Mouse (Mus musculus) forebrain, embryonic 15.5 days (tissue): Measurements from ENCODE around the gene Gsc2. TPM values are rescaled to one million over a fixed set of nuclear protein-coding genes. Genes with fewer than 3 reads are reported as not detected.
A peak's percentile ranks its signal among the peaks of the same experiment; 100 is the strongest.
"Not testable (repeated sequence)": the region's sequence is repeated elsewhere in the genome, so short reads cannot be mapped to it uniquely, and the experiment has no call there.

Source experiments
- ATAC-seq: fragments of 200-750 bp; cut with Nextera tagmentation; replicated peaks from 2 replicates; pipeline ENCODE4 v1.8.0; 2017; ENCODE audit warnings: mild to moderate bottlenecking, moderate TSS enrichment, moderate library complexity
- H3K27ac ChIP-seq: fragments of 300-500 bp; sonication (generic); replicated peaks from 2 replicates; pipeline ENCODE4 v1.5.1; 2015; ENCODE audit warnings: mild to moderate bottlenecking, inconsistent platforms
- H3K27me3 ChIP-seq: fragments of 300-500 bp; sonication (generic); 2 replicates; pipeline ENCODE4 v1.6.1; 2015; ENCODE audit warnings: inconsistent platforms
- H3K36me3 ChIP-seq: fragments of 300-500 bp; sonication (generic); 2 replicates; pipeline ENCODE4 v1.6.1; 2015; ENCODE audit warnings: mild to moderate bottlenecking, inconsistent platforms
- H3K4me1 ChIP-seq: fragments of 300-500 bp; sonication (generic); 2 replicates; pipeline ENCODE4 v1.6.1; 2015; ENCODE audit warnings: inconsistent platforms
- H3K4me2 ChIP-seq: fragments of 300-500 bp; sonication (generic); replicated peaks from 2 replicates; pipeline ENCODE4 v1.6.1; 2015; ENCODE audit warnings: mild to moderate bottlenecking, inconsistent platforms
- H3K4me3 ChIP-seq: fragments of 300-500 bp; sonication (generic); 2 replicates; pipeline ENCODE4 v1.5.1; 2015; ENCODE audit warnings: mild to moderate bottlenecking, inconsistent platforms
- H3K9ac ChIP-seq: fragments of 300-500 bp; sonication (generic); replicated peaks from 2 replicates; pipeline ENCODE4 v1.6.1; 2015; ENCODE audit warnings: mild to moderate bottlenecking, inconsistent platforms
- H3K9me3 ChIP-seq: fragments of 300-500 bp; sonication (generic); 2 replicates; pipeline ENCODE4 v1.6.1; 2016; ENCODE audit warnings: inconsistent platforms
- WGBS: fragments of 180-500 bp; shearing (Covaris S2); methylation state at CpG from one replicate; pipeline ENCODE4 v1.1.7; 2015; ENCODE audit warnings: mixed read lengths; 5-methylcytosine and 5-hydroxymethylcytosine counted together
- polyA plus RNA-seq: library from polyadenylated mRNA; unstranded; fragments of >200 nt; fragmentation: Nextera tagmentation; extraction: Ambion mirVana; gene quantifications from 2 replicates; pipeline ENCODE4 v1.2.1, GENCODE M21; 2015

The Gsc2 gene
- 0.19 TPM in 1 of 2 replicates, not detected in the other for polyA plus RNA-seq

- peak within 1 kb of the TSS; percentile 30 for H3K4me3 ChIP-seq
- H3K27ac ChIP-seq, result no peak within 1 kb of the TSS
- peaks cover 72% of the 10 kb centered on the region for H3K27me3 ChIP-seq
- H3K4me2 ChIP-seq, result peak within 1 kb of the TSS; percentile 44
- no peak for ATAC-seq
- peak within 1 kb of the TSS; percentile 2; the same call in 1 of the 2 replicates for H3K9ac ChIP-seq
- WGBS, result under 1% methylated on average over 106 of the region's 106 CpGs
- H3K9me3 ChIP-seq, result no peaks in the 10 kb centered on the region
- H3K36me3 ChIP-seq, result no peaks in the 10 kb centered on the region
- peaks cover 21% of the 10 kb centered on the region for H3K4me1 ChIP-seq
Measured at GRCm38 (mm10) chr16:17914307-17915249, at the start of gene Gsc2. Gene Gsc2 (minus strand): TSS chr16:17915059.

GRCm38 (mm10) chr16:17962091-17962490 is 47.2 kb upstream of the Gsc2 start:
- H3K27me3 ChIP-seq, result no peaks in the 10 kb centered on the region
- no peak for ATAC-seq
- H3K4me3 ChIP-seq, result no peak overlapping the region
- no peak overlapping the region for H3K27ac ChIP-seq
- H3K36me3 ChIP-seq, result no peaks in the 10 kb centered on the region
- H3K9me3 ChIP-seq, result no peaks in the 10 kb centered on the region
- H3K4me2 ChIP-seq, result no peak overlapping the region
- WGBS, result 83% methylated on average over 7 of the region's 7 CpGs
- no peaks in the 10 kb centered on the region for H3K4me1 ChIP-seq
- no peak overlapping the region for H3K9ac ChIP-seq

GRCm38 (mm10) chr16:17956052-17956638 is 41.3 kb upstream of the Gsc2 start:
- 94% methylated on average over 17 of the region's 17 CpGs for WGBS

GRCm38 (mm10) chr16:17951618-17952017 is 36.8 kb upstream of the Gsc2 start:
- H3K36me3 ChIP-seq, result no peaks in the 10 kb centered on the region
- H3K9me3 ChIP-seq, result no peaks in the 10 kb centered on the region
- ATAC-seq, result no peak
- H3K27ac ChIP-seq, result no peak overlapping the region
- no peaks in the 10 kb centered on the region for H3K27me3 ChIP-seq
- H3K9ac ChIP-seq, result no peak overlapping the region
- H3K4me1 ChIP-seq, result no peaks in the 10 kb centered on the region
- H3K4me3 ChIP-seq, result no peak overlapping the region
- 83% methylated on average over 4 of the region's 4 CpGs for WGBS
- H3K4me2 ChIP-seq, result no peak overlapping the region

More at GRCm38 (mm10) chr16:17956052-17956638, 41.3 kb upstream of the Gsc2 start:
- H3K27ac ChIP-seq, H3K4me3 ChIP-seq, H3K27me3 ChIP-seq, H3K9ac ChIP-seq, H3K36me3 ChIP-seq, H3K9me3 ChIP-seq, H3K4me1 ChIP-seq, H3K4me2 ChIP-seq, ATAC-seq: not testable (repeated sequence)

GRCm38 (mm10) chr16:17950068-17950467 is 35.2 kb upstream of the Gsc2 start:
- Histone ChIP-seq H3K4me3 (no peak overlapping the region), H3K27me3 (no peaks in the 10 kb centered on the region), H3K4me2 (no peak overlapping the region), H3K36me3 (no peaks in the 10 kb centered on the region), H3K4me1 (no peaks in the 10 kb centered on the region), H3K9me3 (no peaks in the 10 kb centered on the region), H3K9ac (no peak overlapping the region), H3K27ac (no peak overlapping the region)
- 25% methylated on average over 4 of the region's 4 CpGs for WGBS
- ATAC-seq, result no peak

- no peaks in the 10 kb centered on the region for H3K4me1 ChIP-seq
- H3K4me2 ChIP-seq, result no peak overlapping the region
- H3K27ac ChIP-seq, result no peak overlapping the region
- no peaks in the 10 kb centered on the region for H3K27me3 ChIP-seq
- no peak overlapping the region for H3K9ac ChIP-seq
- 14% methylated on average over 2 of the region's 2 CpGs for WGBS
- H3K4me3 ChIP-seq, result no peak overlapping the region
- H3K9me3 ChIP-seq, result no peaks in the 10 kb centered on the region
- H3K36me3 ChIP-seq, result no peaks in the 10 kb centered on the region
- peak; percentile 48 for ATAC-seq
Measured at GRCm38 (mm10) chr16:17949421-17949877, 34.6 kb upstream of the Gsc2 start.

- no peaks in the 10 kb centered on the region for H3K4me1 ChIP-seq
- 60% methylated on average over 7 of the region's 7 CpGs for WGBS
- no peaks in the 10 kb centered on the region for H3K36me3 ChIP-seq
- ATAC-seq, result no peak
- H3K27me3 ChIP-seq, result no peaks in the 10 kb centered on the region
- no peaks in the 10 kb centered on the region for H3K9me3 ChIP-seq
- H3K4me3 ChIP-seq, result no peak overlapping the region
- no peak overlapping the region for H3K9ac ChIP-seq
- no peak overlapping the region for H3K4me2 ChIP-seq
- H3K27ac ChIP-seq, result no peak overlapping the region
Measured at GRCm38 (mm10) chr16:17945081-17945831, 30.4 kb upstream of the Gsc2 start.

GRCm38 (mm10) chr16:17943466-17943865 is 28.6 kb upstream of the Gsc2 start:
- no peak for ATAC-seq
- H3K27ac ChIP-seq, result no peak overlapping the region
- H3K27me3 ChIP-seq, result no peaks in the 10 kb centered on the region
- 0 out of 2 replicates have a peak, but pooled peaks cover 7% of the 10 kb centered on the region for H3K4me1 ChIP-seq
- H3K4me3 ChIP-seq, result no peak overlapping the region
- WGBS, result 66% methylated on average over 8 of the region's 8 CpGs
- no peak overlapping the region for H3K4me2 ChIP-seq
- no peaks in the 10 kb centered on the region for H3K9me3 ChIP-seq
- H3K36me3 ChIP-seq, result no peaks in the 10 kb centered on the region
- H3K9ac ChIP-seq, result no peak overlapping the region

- Histone ChIP-seq H3K4me1 (0 out of 2 replicates have a peak, but pooled peaks cover 8% of the 10 kb centered on the region), H3K4me3 (no peak overlapping the region), H3K27me3 (no peaks in the 10 kb centered on the region), H3K36me3 (no peaks in the 10 kb centered on the region), H3K4me2 (no peak overlapping the region), H3K9me3 (no peaks in the 10 kb centered on the region), H3K9ac (no peak overlapping the region), H3K27ac (0 out of 2 replicates have a peak overlapping the region, but pooled peaks have one; percentile 9)
- no peak for ATAC-seq
- WGBS, result 38% methylated on average over 9 of the region's 9 CpGs
Measured at GRCm38 (mm10) chr16:17939255-17939751, 24.4 kb upstream of the Gsc2 start.

- Histone ChIP-seq H3K36me3 (no peaks in the 10 kb centered on the region), H3K9me3 (no peaks in the 10 kb centered on the region), H3K4me3 (no peak overlapping the region), H3K27me3 (no peaks in the 10 kb centered on the region), H3K4me1 (0 out of 2 replicates have a peak, but pooled peaks cover 8% of the 10 kb centered on the region), H3K27ac (0 out of 2 replicates have a peak overlapping the region, but pooled peaks have one; percentile 9), H3K9ac (no peak overlapping the region), H3K4me2 (no peak overlapping the region)
- WGBS, result 9% methylated on average over 7 of the region's 7 CpGs
- peak; percentile 63 for ATAC-seq
Measured at GRCm38 (mm10) chr16:17938821-17939220, 24.0 kb upstream of the Gsc2 start.

GRCm38 (mm10) chr16:17938187-17938586 is 23.3 kb upstream of the Gsc2 start:
- H3K4me2 ChIP-seq, result no peak overlapping the region
- ATAC-seq, result no peak
- H3K4me1 ChIP-seq, result 0 out of 2 replicates have a peak, but pooled peaks cover 8% of the 10 kb centered on the region
- 78% methylated on average over 7 of the region's 7 CpGs for WGBS
- no peaks in the 10 kb centered on the region for H3K27me3 ChIP-seq
- H3K27ac ChIP-seq, result no peak overlapping the region
- no peak overlapping the region for H3K9ac ChIP-seq
- no peaks in the 10 kb centered on the region for H3K36me3 ChIP-seq
- H3K9me3 ChIP-seq, result no peaks in the 10 kb centered on the region
- no peak overlapping the region for H3K4me3 ChIP-seq
